Mouse (Mus musculus) liver, postnatal 0 days (tissue): ENCODE results near the gene Kcnq2.

Experiments
- CTCF ChIP-seq: sonication (generic); IDR thresholded peaks from 2 replicates; pipeline ENCODE4 v1.5.1; 2016; ENCODE audit warnings: antibody characterized with exemption, low read depth
- EP300 ChIP-seq: IDR thresholded peaks from 2 replicates; pipeline ENCODE4 v1.6.1; 2016; ENCODE audit warnings: antibody characterized with exemption, low read depth, mild to moderate bottlenecking

DNA sequence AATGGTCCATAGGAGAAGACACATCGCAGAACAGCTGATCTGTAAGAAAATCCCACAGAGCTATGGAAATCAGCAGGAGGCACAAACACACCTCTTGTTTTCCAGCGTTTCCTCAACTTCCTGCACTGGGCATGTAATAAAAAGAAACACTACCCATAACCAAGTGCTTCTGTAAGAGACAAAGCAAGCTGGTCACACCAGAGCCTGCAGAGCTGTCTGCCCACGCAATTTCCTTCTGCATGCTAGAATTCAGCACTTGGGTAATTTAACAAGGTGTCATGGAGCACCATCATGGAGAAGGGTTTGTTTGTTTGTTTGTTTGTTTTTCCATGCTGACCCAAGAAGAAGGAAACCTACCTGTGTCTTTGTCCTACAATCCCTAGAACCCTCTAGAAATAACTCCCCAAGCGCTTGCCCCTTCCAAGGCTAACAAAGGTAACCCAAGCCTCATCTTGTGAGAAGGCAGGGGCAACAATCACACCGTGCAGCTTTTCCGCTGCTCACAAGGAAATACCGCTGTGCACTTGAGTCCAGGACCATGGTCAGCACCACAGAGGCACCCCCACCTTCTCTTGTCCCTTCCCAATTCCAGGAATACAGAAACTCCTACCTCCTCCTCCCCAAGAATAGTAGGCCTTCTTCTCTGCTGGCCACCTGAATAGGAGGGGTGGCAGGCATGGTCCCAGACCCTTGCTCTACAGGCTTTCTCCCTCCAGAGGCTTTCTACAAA, 9.2 kb downstream of the Kcnq2 start:
- TF ChIP-seq CTCF = no peak
- TF ChIP-seq EP300 = no peak
